Mouse (Mus musculus) layer of hippocampus, adult 8-10 months (tissue): ENCODE data around the gene Erfe. TPM values are rescaled to one million over a fixed set of nuclear protein-coding genes. Genes with fewer than 3 reads are reported as not detected.

Experiments used
- DNase-seq, 2 experiments: peaks; one replicate each; pipeline ENCODE4 v3.0.0; 2022; ENCODE audit warnings: low spot score in 2 of 2
- total RNA-seq, 4 experiments: library from RNA; stranded (reverse); gene quantifications; 2 replicates each; pipeline ENCODE4 v1.2.4; 2022

Gene Erfe
- total RNA-seq, result not detected

DNA sequence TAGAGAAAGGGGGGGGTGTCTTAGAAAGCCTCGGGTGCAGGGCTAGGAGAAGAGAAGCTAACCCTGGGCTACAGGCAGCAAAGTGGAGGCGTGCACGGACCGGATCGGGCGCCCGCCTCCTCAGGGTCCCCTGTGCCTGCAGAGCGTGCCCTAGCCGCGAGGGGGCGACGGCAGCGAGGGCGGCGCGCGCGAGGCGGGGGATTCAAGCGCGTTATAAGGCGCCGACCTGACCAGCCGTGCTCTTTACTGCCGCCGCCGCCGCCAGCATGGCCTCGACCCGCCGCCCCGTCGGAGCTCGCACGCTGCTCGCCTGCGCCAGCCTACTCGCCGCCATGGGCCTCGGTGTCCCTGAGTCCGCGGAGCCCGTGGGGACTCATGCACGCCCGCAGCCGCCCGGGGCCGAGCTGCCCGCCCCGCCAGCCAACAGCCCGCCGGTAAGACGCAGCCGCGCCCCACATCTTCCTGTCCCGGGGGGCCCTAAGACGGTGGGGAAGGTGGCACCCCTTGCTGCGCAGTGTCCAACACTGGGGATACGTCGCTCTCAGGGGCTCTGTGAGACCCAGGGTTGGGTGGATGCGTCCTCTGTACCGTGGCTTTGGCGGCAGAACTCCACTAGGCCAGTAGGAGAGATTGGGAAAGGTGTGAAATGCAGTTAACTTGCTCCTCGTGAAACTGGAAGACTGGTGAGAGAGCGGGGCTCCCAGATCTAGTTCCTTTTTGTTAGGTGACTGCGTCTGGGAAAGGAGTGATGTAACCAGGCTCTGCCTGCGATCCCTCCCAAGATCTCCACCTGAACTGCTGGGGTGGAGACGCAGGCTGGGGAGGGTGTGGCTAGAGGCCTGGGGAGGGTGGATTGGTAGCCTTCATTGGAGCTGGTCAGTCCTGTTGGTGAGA lies at the start of gene Erfe:
TSS of gene Erfe (plus strand) at position 216 of the 894 bp plus-strand sequence.
- no peak for DNase-seq

DNA sequence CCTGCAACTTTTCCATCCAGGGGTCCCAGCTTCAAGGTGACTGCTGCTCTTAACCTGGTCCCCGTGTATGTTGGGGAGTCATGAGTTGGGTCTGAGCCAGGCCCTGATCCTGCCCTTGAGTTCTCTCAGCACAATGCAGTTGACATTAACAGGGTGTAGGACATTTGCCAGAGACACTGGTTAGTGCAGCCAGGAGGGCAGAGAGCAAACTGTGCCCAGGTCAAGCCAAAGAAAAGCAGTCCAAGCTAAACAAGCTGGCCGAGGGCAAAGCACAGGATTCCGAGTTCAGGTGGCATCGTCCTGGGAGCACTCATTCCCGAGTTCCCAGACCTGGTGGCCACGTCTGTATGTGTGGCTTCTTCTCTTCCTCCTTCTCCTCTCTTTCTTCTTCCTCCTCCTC lies 48.6 kb upstream of the Erfe start:
- DNase-seq, result no peak

DNA sequence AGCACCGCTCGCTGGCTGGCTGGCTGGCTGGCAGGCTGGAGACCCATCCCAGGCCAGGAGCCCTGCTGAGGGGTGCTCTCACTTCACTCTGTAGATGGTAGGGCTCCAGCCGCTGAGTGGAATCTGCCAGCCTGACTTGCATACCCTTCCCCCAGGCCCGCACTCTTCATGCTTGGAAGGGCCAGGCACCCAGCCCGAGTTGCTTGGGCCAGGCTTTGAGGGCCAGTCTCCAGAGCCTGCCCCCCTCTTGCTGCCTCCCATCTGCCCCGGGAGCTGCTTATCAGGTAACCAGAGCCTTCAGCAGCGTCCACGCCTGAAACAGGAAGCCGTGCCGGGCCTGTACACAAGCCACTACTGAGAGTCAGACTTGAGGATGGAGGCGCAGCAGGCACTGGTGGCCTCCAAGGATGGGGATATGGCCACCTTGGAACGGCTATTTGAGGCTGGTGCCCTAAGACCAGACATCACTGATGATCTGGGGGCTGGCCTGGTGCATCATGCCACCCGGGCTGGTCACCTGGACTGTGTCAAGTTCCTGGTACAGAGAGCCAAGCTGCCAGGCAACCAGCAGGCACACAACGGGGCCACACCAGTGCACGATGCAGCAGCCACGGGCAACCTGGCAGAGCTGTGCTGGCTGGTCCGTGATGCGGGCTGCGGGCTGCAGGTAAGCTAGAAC lies 44.3 kb upstream of the Erfe start, which contains the start of gene Espnl:
TSS of gene Espnl (plus strand) at position 316 of the 679 bp plus-strand sequence.
- no peak for DNase-seq

DNA sequence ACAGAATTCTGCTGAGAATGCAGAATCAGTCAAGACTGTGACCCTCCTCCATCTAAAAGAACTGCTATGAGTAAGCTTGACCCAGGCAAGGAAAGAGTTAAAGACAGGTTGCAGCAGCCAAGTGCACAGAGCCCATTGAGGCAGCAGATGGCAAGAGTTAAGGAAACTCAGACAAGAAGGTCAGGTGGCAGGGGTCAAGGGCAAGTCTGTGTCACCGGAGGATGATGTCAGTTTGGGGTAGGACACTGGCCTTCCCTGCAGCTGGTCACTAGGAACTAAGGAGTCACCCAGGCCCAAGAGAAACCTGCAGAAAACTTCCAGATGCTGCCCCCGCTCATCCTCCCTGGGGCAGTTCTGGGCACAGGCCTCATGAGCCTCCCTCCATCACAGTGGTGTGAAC lies 41.6 kb upstream of the Erfe start:
- DNase-seq, result no peak

DNA sequence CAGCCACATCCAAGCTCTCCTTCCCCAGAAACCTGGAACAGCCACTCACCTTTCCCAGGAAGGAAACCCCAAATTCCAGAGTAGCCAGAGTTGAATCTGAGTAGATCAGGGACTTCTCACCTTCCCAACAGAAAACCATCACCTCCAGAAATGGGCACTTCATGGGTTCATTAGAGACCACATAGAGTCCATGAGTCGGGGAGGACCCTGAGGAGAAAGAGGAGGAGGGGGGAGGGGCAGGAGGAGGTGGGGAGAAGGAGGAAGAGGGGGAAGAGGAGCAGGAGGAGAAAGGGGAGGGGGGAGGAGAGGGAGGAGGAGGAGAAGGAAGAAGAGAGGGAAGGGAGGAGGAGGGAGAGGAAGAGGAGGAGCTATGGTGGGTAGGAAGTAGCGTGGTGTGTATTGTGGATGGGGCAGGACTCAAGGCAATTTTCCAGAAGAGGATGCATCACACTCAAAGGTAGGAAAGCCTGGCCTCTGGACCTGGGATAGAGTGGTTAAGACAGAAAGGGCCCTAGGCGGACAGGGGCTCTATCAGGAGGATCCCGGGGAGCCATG lies 40.7 kb upstream of the Erfe start:
- DNase-seq, result no peak

DNA sequence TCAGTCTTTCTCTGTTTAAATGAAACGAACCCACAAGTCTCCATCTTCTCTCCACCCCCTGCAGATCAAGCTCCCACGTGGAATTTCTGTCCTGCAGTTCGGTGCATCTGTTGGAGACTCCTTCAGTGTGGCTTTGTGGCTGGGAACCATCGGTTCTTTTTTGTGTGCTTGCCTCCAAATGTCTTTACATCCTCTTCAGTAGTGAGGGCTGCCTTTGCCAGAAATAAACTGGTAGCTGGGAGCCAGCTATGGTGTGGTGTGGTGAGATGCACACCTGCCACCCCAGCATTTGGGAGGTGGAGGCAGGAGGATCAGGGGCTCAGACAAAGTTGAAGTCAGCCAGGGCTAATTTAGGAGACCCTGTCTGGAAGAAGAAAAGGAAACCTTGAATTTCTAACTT lies 34.1 kb upstream of the Erfe start:
- peak in 1 of 2 experiments; percentile 25 for DNase-seq

DNA sequence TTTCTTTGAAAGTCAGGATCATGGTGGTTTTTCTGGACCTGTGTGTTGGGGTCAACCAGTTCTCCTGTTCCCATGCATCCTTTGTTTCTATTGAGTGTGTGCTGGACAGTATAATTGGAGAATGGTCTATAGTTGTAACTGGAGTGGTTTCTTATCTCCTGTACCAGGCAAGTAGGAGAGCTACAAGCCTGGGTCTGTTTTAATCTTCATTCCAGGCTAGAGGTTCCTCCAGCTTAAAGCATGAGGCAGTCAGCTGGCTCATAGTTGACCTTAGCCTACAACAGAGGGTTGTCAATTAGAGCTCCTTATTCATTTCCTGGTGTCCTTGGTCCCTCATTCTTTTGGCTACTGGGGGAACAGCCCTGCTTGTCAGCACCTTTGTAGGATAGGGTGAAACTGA lies 32.6 kb upstream of the Erfe start:
- DNase-seq, result no peak

DNA sequence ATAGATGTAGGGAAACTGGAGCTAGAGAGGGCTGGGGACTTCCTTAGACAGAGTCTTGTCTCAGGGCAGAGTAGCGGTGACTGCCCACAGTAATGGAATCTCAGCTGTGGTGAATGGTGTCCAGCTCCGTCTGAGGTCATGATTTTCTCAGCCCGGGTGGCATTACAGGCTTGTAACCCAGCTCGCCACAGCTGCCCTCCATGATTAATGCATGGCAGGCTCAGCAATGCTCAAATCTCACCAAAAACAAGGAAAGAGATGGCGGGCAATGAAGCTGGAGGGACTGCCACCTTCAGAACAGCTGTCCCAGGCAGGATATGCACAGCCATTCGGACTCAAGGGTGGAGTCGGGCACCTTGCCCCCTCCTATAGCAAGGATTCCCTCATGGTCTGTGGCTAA lies 28.9 kb upstream of the Erfe start:
- DNase-seq, result no peak

DNA sequence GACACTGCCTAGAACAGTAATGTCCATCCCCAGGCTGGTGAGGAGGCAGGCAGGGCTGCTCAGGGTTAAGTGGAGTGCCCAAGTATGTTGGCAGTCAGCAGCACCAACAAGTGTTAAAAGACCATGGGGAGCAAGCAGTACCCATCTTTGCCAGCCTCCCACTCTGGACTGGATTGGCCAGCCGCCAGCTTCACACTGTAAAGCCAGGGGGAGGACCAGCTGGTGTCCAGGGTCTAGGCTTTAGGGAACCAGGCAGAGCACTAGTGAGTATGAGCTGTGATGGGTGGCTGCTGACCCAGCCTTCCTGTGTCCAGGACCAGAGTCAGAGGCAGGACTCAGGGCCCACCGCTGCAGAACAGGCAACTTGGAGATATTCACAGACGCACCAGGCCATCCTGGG lies 22.2 kb upstream of the Erfe start:
- DNase-seq, result peak in 1 of 2 experiments; percentile 15

DNA sequence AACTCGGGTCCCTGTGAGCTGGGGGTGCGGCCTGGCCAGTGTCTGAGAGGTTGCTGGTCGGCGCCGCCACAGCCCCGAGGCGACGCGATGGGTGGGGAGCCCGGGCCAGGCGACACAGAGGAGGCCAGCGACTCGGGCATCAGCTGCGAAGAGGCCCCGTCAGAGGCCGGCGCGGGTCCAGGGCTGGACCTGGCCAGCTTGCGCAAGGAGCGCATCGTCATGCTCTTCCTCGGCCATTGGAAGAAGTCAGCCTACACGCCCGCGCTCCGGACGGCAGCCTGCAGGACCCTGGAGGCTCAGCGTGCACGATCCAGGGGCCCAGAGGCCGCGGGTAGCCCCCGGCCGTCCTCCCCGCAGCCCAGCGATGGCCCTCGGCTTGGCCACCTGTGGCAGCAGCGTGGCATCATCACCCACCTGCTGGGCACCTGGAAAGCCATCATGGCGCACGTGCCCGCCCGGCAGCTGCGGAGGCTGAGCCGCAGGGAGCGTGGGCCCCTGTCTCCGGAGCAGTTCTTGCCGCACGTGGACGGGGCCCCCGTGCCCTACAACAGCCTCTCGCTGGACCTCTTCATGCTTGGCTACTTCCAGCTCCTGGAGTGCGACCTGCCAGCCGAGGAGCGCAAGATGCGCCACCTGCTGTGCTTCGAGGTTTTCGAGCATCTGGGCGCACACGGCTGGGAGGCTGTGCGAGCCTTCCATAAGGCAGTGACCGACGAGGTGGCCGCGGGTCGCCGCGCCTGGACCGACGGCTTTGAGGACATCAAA lies 21.1 kb upstream of the Erfe start:
- no peak for DNase-seq

DNA sequence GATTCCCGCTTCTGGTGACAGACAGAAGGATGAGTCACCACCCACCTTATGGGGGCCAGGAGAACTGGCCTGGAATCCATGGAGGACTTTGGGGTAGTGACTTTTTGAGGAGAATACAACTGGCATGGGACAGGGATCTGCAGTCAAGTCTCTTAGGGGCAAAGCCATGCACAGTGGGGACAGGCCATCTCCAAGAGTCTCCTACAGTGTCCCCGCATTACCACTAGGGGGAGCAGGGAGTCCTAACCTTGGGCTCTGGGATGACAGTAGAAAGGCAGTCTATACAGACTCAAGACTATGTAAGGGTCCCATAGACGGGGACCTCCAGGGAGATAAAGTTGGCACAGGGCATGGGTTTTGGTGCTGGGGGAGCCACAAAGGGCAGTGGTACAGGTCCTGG lies 19.3 kb upstream of the Erfe start:
- peak; percentile 21 to 59 for DNase-seq

DNA sequence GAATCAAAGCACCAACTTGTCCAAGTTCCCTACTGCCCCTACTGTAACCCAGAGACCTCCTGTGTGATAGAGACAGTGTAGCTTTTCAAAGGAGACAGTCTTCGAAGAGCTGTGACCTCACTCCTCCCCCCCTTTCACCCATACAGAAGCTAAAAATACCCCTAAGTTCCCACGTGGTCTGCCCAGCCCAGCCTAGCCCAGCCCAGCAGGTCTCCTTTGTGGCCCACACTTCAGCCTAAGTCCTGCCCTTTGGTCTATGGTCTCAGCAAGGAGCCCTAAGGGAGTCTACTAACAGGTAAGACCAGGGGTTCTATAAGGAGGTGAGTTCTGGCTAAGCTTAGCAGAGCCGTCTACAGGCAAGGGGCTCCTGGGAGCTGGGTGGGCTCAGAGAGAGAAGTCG lies 15.4 kb upstream of the Erfe start, which contains the start of gene Klhl30:
TSS of gene Klhl30 (plus strand) at position 176 of the 400 bp plus-strand sequence.
- no peak for DNase-seq

DNA sequence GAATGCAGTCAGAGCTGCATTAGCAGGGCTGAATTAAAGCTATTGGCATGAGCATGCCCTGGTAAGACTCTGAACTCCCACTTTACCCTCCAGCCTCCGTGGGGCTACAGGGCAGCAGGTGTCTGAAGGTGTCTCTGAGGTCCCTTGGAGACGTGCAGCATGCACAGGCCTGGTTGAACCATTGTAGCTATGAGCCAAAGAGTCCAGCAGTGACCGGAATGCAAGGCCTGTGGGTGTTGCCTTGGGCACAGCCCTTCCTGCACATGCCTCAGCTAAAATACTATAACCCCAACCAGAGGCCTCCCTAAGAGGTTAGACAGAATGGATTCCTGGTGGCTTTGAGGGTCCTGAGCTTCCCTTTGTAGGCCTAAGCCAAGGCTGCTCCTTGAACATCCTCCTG lies 15.0 kb upstream of the Erfe start:
- no peak for DNase-seq

DNA sequence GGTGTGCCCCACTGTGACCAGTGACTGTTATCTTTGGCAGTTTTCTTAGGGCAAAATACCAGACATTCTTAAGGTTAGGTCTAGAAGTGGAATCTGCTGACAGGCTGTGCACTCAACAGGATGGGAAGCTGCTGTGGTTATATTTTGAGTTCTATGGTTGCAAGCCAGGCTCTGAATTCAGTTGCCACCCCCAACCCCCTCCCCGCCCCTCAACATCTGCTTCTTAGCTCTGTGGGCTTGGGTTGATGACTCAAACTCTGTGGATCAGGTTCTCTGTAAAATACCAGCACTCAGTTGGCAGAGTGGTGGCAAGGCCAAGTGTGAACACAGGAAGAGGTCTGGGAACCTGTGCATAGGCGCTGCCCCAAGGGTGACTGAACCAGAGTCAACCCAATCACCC lies 14.0 kb upstream of the Erfe start:
- no peak for DNase-seq

DNA sequence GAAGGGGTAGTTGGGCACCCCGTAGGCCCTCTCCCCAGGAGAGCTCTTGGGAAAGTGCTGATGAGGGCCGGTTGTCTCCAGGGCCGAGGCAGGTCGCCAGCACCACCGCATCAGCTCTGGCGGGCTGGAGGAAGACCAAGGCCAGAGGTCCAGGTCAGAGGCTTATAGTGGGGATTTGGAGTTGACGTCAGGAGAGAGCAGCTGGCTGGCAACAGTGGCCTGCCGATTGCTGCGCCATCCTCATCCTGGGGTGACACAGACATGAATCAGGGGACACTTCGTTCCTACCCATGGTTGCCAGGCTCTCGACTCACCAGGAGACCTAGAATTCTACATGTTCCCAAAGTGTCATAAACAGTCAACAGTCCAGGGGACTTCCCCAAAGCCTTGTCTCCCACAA lies 10.1 kb upstream of the Erfe start:
- no peak for DNase-seq

DNA sequence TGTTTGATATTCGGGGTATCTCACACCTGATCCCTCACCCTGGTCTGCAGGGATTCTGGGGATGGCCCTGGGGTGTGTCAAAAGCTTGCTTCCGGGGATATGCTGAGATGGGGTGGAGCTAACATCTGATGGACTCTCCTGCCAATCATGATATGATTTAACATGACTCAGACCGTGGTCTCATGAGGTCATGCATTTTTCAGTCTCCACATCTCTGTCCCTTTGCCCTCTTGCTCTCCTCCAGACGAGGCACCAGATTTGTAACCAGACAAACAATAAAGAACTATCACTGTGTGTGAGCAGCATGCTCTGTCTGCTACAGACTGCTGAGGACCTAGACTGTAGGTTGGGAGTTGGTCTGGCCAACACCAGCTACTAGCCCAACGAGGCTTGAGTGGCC lies 4.1 kb upstream of the Erfe start:
- DNase-seq, result no peak

DNA sequence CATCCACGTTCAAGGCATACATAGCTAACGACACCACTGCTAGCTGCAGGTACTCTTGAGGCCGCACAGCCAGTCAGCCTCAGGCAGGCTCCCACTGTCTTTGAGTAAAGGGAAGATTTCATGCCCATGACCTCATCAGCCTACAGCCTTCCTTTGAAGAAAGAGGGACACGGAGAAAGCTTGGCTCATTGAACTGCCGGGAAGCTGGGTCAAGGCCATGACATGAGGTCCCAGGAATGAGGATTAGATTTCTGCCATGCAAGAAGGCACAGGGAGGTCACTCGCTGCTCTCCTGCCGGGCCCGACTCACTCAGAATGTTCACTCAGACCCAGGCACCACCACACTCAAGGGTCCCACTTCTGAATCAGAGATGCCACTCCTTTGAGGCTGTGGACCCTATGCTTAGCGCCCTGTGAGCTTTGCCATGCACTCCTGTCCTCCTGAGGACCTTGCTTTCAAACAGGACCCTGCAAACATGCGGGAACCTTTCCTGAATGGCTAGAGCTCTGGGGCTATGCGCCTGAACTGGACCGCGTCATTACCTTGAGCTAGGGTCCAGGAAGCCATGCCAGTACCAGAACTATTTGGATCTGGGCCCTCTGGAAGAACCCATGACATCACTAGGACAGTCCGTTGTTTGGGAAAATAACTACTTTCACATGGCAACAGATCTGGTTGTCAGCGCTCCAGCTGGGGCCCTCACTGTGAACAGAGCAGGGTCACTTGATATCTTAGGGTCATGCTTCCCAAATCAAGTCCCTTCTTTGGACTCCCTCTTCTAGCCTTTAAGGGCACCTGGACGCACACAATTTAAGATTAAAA lies 1.2 kb upstream of the Erfe start:
- DNase-seq, result no peak

DNA sequence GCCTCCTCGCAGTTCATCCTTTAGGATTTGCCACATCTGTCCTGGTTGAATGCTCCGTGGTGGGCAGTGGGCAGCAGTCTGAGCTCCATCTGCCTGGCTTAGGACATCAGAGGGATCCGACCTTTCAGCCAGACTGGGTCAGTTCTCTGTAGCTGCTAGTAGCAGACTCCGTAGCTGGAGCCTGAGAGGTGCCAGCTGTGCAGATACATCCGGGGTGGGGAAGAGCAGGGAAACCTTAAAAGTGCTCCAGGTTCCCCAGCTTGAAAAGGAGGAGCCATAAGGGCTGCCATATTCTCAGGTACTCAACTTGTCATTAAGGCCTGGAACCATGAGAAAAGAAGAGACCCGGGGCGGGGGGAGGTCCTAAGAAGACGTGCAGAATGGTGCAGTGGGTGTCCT lies 415 bp upstream of the Erfe start:
- no peak for DNase-seq

DNA sequence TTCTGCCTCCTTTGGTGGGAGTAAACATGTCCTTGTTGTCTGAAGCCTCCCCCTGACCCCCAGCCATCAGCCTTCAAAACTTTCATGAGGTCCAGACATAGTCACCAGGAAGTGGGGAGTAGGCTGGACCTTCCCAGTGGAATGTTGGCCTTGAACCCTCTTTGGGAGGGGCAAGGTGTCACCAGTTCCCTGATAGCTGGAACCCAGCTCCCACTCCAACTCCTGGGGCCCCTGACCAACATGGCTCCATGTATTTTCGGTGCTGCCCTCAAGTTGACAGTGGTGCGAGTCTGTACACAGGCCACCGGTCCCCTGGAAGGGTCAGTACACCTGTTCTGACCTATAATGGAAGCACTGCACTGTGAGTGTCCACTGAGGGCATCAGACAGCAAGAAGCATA lies 1.1 kb downstream of the Erfe start:
- no peak for DNase-seq

DNA sequence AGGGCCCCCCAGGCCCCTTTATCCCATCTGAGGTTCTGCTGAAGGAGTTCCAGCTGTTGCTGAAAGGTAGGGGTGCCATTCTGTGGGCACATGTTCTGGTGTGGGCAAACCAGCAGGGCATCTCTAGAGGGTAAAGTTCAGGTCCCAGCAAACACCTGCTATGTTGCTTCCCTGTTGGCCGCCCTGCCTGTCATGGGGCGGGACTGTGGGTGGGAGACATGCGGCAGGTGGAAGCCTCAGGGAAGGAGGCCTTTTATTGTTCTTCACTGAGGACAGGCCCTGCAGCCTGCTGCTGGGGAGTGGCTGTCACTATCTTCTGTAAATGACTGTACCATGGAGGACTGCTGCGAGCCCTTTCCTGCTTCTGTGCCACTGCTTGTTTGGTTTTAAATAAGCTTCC lies 3.2 kb downstream of the Erfe start:
- no peak for DNase-seq

DNA sequence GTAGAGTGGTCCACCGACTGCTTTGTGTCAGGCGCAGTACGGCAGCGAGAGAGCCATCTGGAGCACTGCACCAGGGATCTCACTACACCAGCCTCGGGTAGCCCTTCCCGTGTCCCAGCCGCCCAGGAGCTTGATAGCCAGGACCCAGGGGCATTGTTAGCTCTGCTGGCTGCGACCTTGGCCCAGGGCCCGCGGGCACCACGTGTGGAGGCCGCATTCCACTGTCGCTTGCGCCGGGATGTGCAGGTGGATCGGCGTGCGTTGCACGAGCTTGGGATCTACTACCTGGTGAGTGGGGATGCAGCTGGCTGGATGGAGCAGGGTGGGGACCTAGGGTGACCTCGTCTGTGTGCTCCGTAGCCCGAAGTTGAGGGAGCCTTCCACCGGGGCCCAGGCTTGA lies 3.8 kb downstream of the Erfe start:
- no peak for DNase-seq
